13 mouse cellular contexts compared by ENCODE assay signal in genomic region chr6:93856783-93857182, GRCm38 (mm10).
DNase-seq lines count a peak whose midpoint lies in the region; ATAC-seq lines count a peak whose summit lies in the region.
"Had no signal": no experiment of that assay in that cellular context is flagged by ENCODE, and none has a peak within 500 bp of the region (broad histone marks: within the 10 kb centered on the region; RNA-seq: fewer than 3 reads in every experiment).

No protein-coding gene starts in this region.

- no peak for DNase-seq in heart, postnatal 36 days
- no peak for DNase-seq in hindbrain, embryonic 10.5 days (ENCODE audit: low spot score)
- DNase-seq in adrenal gland, postnatal 14 days: no peak
- DNase-seq in gastrocnemius, adult 8-10 months (ENCODE audit: low spot score in 2 of 2): no peak
- DNase-seq: adrenal gland, postnatal 10 days; heart, adult 2 months; kidney, postnatal 10 days; liver, embryonic 13.5 days had no signal

- H3K4me1 ChIP-seq in heart, embryonic 12.5 days (replicated peaks): peaks cover 26% of the 10 kb centered on the region
- H3K4me1 ChIP-seq in embryonic facial prominence, embryonic 13.5 days: peaks cover 21% of the 10 kb centered on the region
- peaks cover 31% of the 10 kb centered on the region for H3K4me1 ChIP-seq in hindbrain, embryonic 10.5 days (replicated peaks)
- peaks cover 24% of the 10 kb centered on the region for H3K4me1 ChIP-seq in midbrain, embryonic 15.5 days
- peaks cover 8% of the 10 kb centered on the region; the same call in 1 of the 2 replicates for H3K4me1 ChIP-seq in kidney, embryonic 14.5 days (ENCODE audit: control insufficient read depth, insufficient read depth, low read length)
- H3K4me1 ChIP-seq: liver, embryonic 13.5 days had no signal

- no peak overlapping the region for H3K4me3 ChIP-seq in heart, embryonic 12.5 days
- H3K4me3 ChIP-seq in embryonic facial prominence, embryonic 13.5 days: no peak overlapping the region
- H3K4me3 ChIP-seq in hindbrain, embryonic 10.5 days: no peak overlapping the region
- H3K4me3 ChIP-seq in midbrain, embryonic 15.5 days: no peak overlapping the region
- no peak overlapping the region for H3K4me3 ChIP-seq in kidney, embryonic 14.5 days (ENCODE audit: low read length)
- H3K4me3 ChIP-seq: heart, adult 2 months; liver, embryonic 13.5 days had no signal

- peak overlapping the region; percentile 56 for H3K9ac ChIP-seq in heart, embryonic 12.5 days
- no peak overlapping the region for H3K9ac ChIP-seq in embryonic facial prominence, embryonic 13.5 days
- H3K9ac ChIP-seq in midbrain, embryonic 15.5 days: no peak overlapping the region
- no peak overlapping the region for H3K9ac ChIP-seq in kidney, embryonic 14.5 days (ENCODE audit: low read depth, low read length)
- H3K9ac ChIP-seq: liver, embryonic 13.5 days had no signal

- whole genome bisulfite sequencing in heart, embryonic 12.5 days: 18% methylated on average over 1 of the region's 1 CpGs
- 18% methylated on average over 1 of the region's 1 CpGs for WGBS in embryonic facial prominence, embryonic 13.5 days
- WGBS in hindbrain, embryonic 10.5 days: 24% methylated on average over 1 of the region's 1 CpGs
- WGBS in midbrain, embryonic 15.5 days: 14% methylated on average over 1 of the region's 1 CpGs
- 18% methylated on average over 1 of the region's 1 CpGs for WGBS in kidney, embryonic 14.5 days

- no peak for ATAC-seq in heart, embryonic 12.5 days (ENCODE audit: insufficient number of reproducible peaks, low FRiP score)
- ATAC-seq in embryonic facial prominence, embryonic 13.5 days (ENCODE audit: insufficient number of reproducible peaks, insufficient read depth, low FRiP score, low TSS enrichment, low read depth): no peak
- ATAC-seq in midbrain, embryonic 15.5 days (replicated peaks): no peak
- ATAC-seq in kidney, embryonic 14.5 days (ENCODE audit: low FRiP score, low TSS enrichment): no peak
- ATAC-seq: lung, postnatal 0 days had no signal

- no peaks in the 10 kb centered on the region for H3K36me3 ChIP-seq in heart, embryonic 12.5 days
- no peaks in the 10 kb centered on the region for H3K36me3 ChIP-seq in embryonic facial prominence, embryonic 13.5 days
- 0 out of 2 replicates have a peak, but pooled peaks cover 3% of the 10 kb centered on the region for H3K36me3 ChIP-seq in hindbrain, embryonic 10.5 days
- no peaks in the 10 kb centered on the region for H3K36me3 ChIP-seq in midbrain, embryonic 15.5 days (replicated peaks)
- H3K36me3 ChIP-seq in kidney, embryonic 14.5 days (ENCODE audit: control insufficient read depth, insufficient read depth, low read length): no peaks in the 10 kb centered on the region
- H3K36me3 ChIP-seq: liver, embryonic 13.5 days had no signal

- peak overlapping the region; percentile 65 for H3K27ac ChIP-seq in heart, embryonic 12.5 days (ENCODE audit: poor library complexity, severe bottlenecking)
- H3K27ac ChIP-seq in embryonic facial prominence, embryonic 13.5 days: peak overlapping the region; percentile 68; the same call in 1 of the 2 replicates
- H3K27ac ChIP-seq in hindbrain, embryonic 10.5 days: peak overlapping the region; percentile 80
- H3K27ac ChIP-seq in midbrain, embryonic 15.5 days: peak overlapping the region; percentile 68; the same call in 1 of the 2 replicates
- no peak overlapping the region for H3K27ac ChIP-seq in kidney, embryonic 14.5 days (ENCODE audit: low read depth, low read length)
- H3K27ac ChIP-seq: heart, adult 2 months; liver, embryonic 13.5 days had no signal

- no peaks in the 10 kb centered on the region for H3K27me3 ChIP-seq in heart, embryonic 12.5 days (replicated peaks)
- no peaks in the 10 kb centered on the region for H3K27me3 ChIP-seq in embryonic facial prominence, embryonic 13.5 days
- no peaks in the 10 kb centered on the region for H3K27me3 ChIP-seq in hindbrain, embryonic 10.5 days (ENCODE audit: insufficient read depth, poor library complexity, severe bottlenecking)
- H3K27me3 ChIP-seq in midbrain, embryonic 15.5 days (replicated peaks): no peaks in the 10 kb centered on the region
- H3K27me3 ChIP-seq in kidney, embryonic 14.5 days (ENCODE audit: control insufficient read depth, insufficient read depth, low read length): no peaks in the 10 kb centered on the region
- H3K27me3 ChIP-seq: liver, embryonic 13.5 days had no signal

- H3K9me3 ChIP-seq in heart, embryonic 12.5 days (replicated peaks): no peaks in the 10 kb centered on the region
- no peaks in the 10 kb centered on the region for H3K9me3 ChIP-seq in embryonic facial prominence, embryonic 13.5 days
- no peaks in the 10 kb centered on the region for H3K9me3 ChIP-seq in hindbrain, embryonic 10.5 days
- H3K9me3 ChIP-seq in midbrain, embryonic 15.5 days: no peaks in the 10 kb centered on the region
- H3K9me3 ChIP-seq in kidney, embryonic 14.5 days (ENCODE audit: control insufficient read depth, low read length): no peaks in the 10 kb centered on the region
- H3K9me3 ChIP-seq: liver, embryonic 13.5 days had no signal

- no peak overlapping the region for H3K4me2 ChIP-seq in heart, embryonic 12.5 days
- H3K4me2 ChIP-seq in embryonic facial prominence, embryonic 13.5 days: no peak overlapping the region
- H3K4me2 ChIP-seq in midbrain, embryonic 15.5 days: no peak overlapping the region
- no peak overlapping the region for H3K4me2 ChIP-seq in kidney, embryonic 14.5 days (replicated peaks; ENCODE audit: low read depth, low read length)
- H3K4me2 ChIP-seq: liver, embryonic 13.5 days had no signal

- intact Hi-C loops in heart, postnatal 36 days (cut with DNase I): no loop called here
